Comparison of ENCODE assay signal across 11 mouse cellular contexts in genomic region chr12:81028291-81028920, GRCm38 (mm10). TPM values are rescaled to one million over a fixed set of nuclear protein-coding genes. Genes with fewer than 3 reads are reported as not detected.
DNase-seq lines count a peak whose midpoint lies in the region; ATAC-seq and TF ChIP-seq lines count a peak whose summit lies in the region.
"Had no signal": no experiment of that assay in that cellular context is flagged by ENCODE, and none has a peak within 500 bp of the region (broad histone marks: within the 10 kb centered on the region; RNA-seq: fewer than 3 reads in every experiment).

No protein-coding gene starts in this region.

- peak overlapping the region; percentile 88 for H3K4me2 ChIP-seq in stomach, embryonic 14.5 days (replicated peaks; ENCODE audit: low read depth, low read length)
- no peak overlapping the region for H3K4me2 ChIP-seq in stomach, postnatal 0 days (replicated peaks; ENCODE audit: low read depth)
- H3K4me2 ChIP-seq in hindbrain, embryonic 14.5 days (replicated peaks), result peak overlapping the region; percentile 96
- H3K4me2 ChIP-seq in liver, embryonic 16.5 days (ENCODE audit: low read depth, low read length), result peak overlapping the region; percentile 3; the same call in 1 of the 2 replicates

- no peak for TF ChIP-seq CTCF in stomach, postnatal 0 days (IDR thresholded peaks at IDR 0.05; ENCODE audit: low read depth)

- DNase-seq in stomach, postnatal 0 days (ENCODE audit: low spot score), result no peak
- no peak for DNase-seq in hindbrain, embryonic 14.5 days (ENCODE audit: low spot score)
- peak; percentile 14 for DNase-seq in yolk sac, embryonic 10.5 days (ENCODE audit: low spot score)
- DNase-seq in right cerebral cortex, postnatal 4 days, result no peak
- no peak for DNase-seq in gastrocnemius, postnatal 25 days
- no peak for DNase-seq in thymus, postnatal 4 days

- peak overlapping the region; percentile 61; the same call in 1 of the 2 replicates for H3K4me3 ChIP-seq in stomach, embryonic 14.5 days (ENCODE audit: low read depth, low read length)
- no peak overlapping the region for H3K4me3 ChIP-seq in stomach, postnatal 0 days (ENCODE audit: low read depth, low read length)
- H3K4me3 ChIP-seq in hindbrain, embryonic 14.5 days (replicated peaks; ENCODE audit: low read length), result peak overlapping the region; percentile 87
- H3K4me3 ChIP-seq in liver, embryonic 16.5 days (ENCODE audit: low read depth, low read length), result peak overlapping the region; percentile 60

- H3K4me1 ChIP-seq in stomach, embryonic 14.5 days (ENCODE audit: control insufficient read depth, insufficient read depth, low read length), result 0 out of 2 replicates have a peak, but pooled peaks cover 4% of the 10 kb centered on the region
- H3K4me1 ChIP-seq in stomach, postnatal 0 days (replicated peaks; ENCODE audit: control insufficient read depth, insufficient read depth), result no peaks in the 10 kb centered on the region
- H3K4me1 ChIP-seq in hindbrain, embryonic 14.5 days (replicated peaks; ENCODE audit: control insufficient read depth, insufficient read depth, low read length), result peaks cover 18% of the 10 kb centered on the region
- no peaks in the 10 kb centered on the region; the same call in 1 of the 2 replicates for H3K4me1 ChIP-seq in liver, embryonic 16.5 days (ENCODE audit: control insufficient read depth, low read depth, low read length)

- 0 out of 2 replicates have a peak, but pooled peaks cover 4% of the 10 kb centered on the region for H3K27me3 ChIP-seq in stomach, embryonic 14.5 days (ENCODE audit: control insufficient read depth, insufficient read depth, low read length)
- no peaks in the 10 kb centered on the region for H3K27me3 ChIP-seq in stomach, postnatal 0 days (ENCODE audit: control insufficient read depth, insufficient read depth, low read length)
- H3K27me3 ChIP-seq in hindbrain, embryonic 14.5 days (ENCODE audit: control insufficient read depth, insufficient read depth, low read length), result no peaks in the 10 kb centered on the region
- H3K27me3 ChIP-seq in liver, embryonic 16.5 days (ENCODE audit: control insufficient read depth, insufficient read depth, low read depth, low read length), result peaks cover 30% of the 10 kb centered on the region
- H3K27me3 ChIP-seq: CH12.LX had no signal

- no peak for ATAC-seq in stomach, embryonic 14.5 days (ENCODE audit: insufficient number of reproducible peaks, insufficient read depth, low FRiP score, low read depth)
- ATAC-seq in stomach, postnatal 0 days (ENCODE audit: low FRiP score, low TSS enrichment), result no peak
- no peak for ATAC-seq in hindbrain, embryonic 14.5 days (ENCODE audit: low FRiP score)
- no peak for ATAC-seq in liver, embryonic 16.5 days (ENCODE audit: low read depth)
- ATAC-seq: lung, postnatal 0 days had no signal

- TF ChIP-seq EP300 in stomach, postnatal 0 days (optimal IDR thresholded peaks at IDR 0.05), result no peak

- no peak overlapping the region for H3K27ac ChIP-seq in stomach, embryonic 14.5 days (ENCODE audit: low read length)
- no peak overlapping the region for H3K27ac ChIP-seq in stomach, postnatal 0 days (replicated peaks)
- H3K27ac ChIP-seq in hindbrain, embryonic 14.5 days, result no peak overlapping the region
- no peak overlapping the region for H3K27ac ChIP-seq in liver, embryonic 16.5 days (ENCODE audit: low read length)
- H3K27ac ChIP-seq: kidney, embryonic 15.5 days had no signal

- no peak overlapping the region; the same call in 1 of the 2 replicates for H3K9ac ChIP-seq in stomach, embryonic 14.5 days (replicated peaks; ENCODE audit: low read depth, low read length)
- H3K9ac ChIP-seq in stomach, postnatal 0 days (ENCODE audit: low read length), result no peak overlapping the region
- H3K9ac ChIP-seq in hindbrain, embryonic 14.5 days, result peak overlapping the region; percentile 81
- no peak overlapping the region for H3K9ac ChIP-seq in liver, embryonic 16.5 days (ENCODE audit: low read depth, low read length)
- H3K9ac ChIP-seq: kidney, embryonic 15.5 days had no signal

- WGBS in stomach, embryonic 14.5 days, result 21% methylated on average over 16 of the region's 16 CpGs
- 18% methylated on average over 16 of the region's 16 CpGs for whole genome bisulfite sequencing in stomach, postnatal 0 days
- WGBS in hindbrain, embryonic 14.5 days, result 37% methylated on average over 16 of the region's 16 CpGs
- 31% methylated on average over 16 of the region's 16 CpGs for WGBS in liver, embryonic 16.5 days (ENCODE audit: insufficient replicate concordance)

- no peaks in the 10 kb centered on the region for H3K9me3 ChIP-seq in stomach, embryonic 14.5 days (ENCODE audit: control insufficient read depth, low read depth, low read length)
- H3K9me3 ChIP-seq in stomach, postnatal 0 days (ENCODE audit: control insufficient read depth, low read length), result no peaks in the 10 kb centered on the region
- H3K9me3 ChIP-seq in hindbrain, embryonic 14.5 days (ENCODE audit: control insufficient read depth, low read length), result no peaks in the 10 kb centered on the region
- H3K9me3 ChIP-seq in liver, embryonic 16.5 days (replicated peaks; ENCODE audit: control insufficient read depth, low read length), result no peaks in the 10 kb centered on the region
- H3K9me3 ChIP-seq: kidney, embryonic 15.5 days had no signal

- no peaks in the 10 kb centered on the region for H3K36me3 ChIP-seq in stomach, embryonic 14.5 days (ENCODE audit: control insufficient read depth, insufficient read depth, low read length)
- H3K36me3 ChIP-seq in stomach, postnatal 0 days (ENCODE audit: control insufficient read depth, insufficient read depth, low read length), result no peaks in the 10 kb centered on the region
- H3K36me3 ChIP-seq in hindbrain, embryonic 14.5 days (replicated peaks; ENCODE audit: control insufficient read depth, insufficient read depth), result no peaks in the 10 kb centered on the region
- H3K36me3 ChIP-seq in liver, embryonic 16.5 days (ENCODE audit: control insufficient read depth, insufficient read depth), result no peaks in the 10 kb centered on the region
- H3K36me3 ChIP-seq: kidney, embryonic 15.5 days had no signal

RNA-seq across cellular contexts. Expression of gene Smoc1, which starts 1.8 kb away (rescaled TPM):
- 4.7 and 5.3 TPM in 2 replicates for polyA plus RNA-seq in stomach, embryonic 14.5 days (2014; fragmentation: Nextera tagmentation; extraction: Ambion mirVana)
- 0.65 and 1.0 TPM in 2 replicates for polyA plus RNA-seq in stomach, postnatal 0 days (2015; fragmentation: Nextera tagmentation; extraction: Ambion mirVana)
- 23.8 and 25.8 TPM in 2 replicates for polyA plus RNA-seq in hindbrain, embryonic 14.5 days (2014; fragmentation: Nextera tagmentation; extraction: Ambion mirVana)
- 14.2 and 15.9 TPM in 2 replicates for polyA plus RNA-seq in liver, embryonic 16.5 days (2015; fragmentation: Nextera tagmentation; extraction: Ambion mirVana)
- 1 to 10 TPM in 1 of 2 experiments, under 1 TPM in 1; 0.38 to 5.1 TPM for total RNA-seq in gastrocnemius, postnatal 25 days (2021)

RNA-seq across cellular contexts. Expression of gene Slc10a1, which starts 59.9 kb away (rescaled TPM):
- polyA plus RNA-seq in stomach, embryonic 14.5 days (2014; fragmentation: Nextera tagmentation; extraction: Ambion mirVana), result 1.1 and 1.3 TPM in 2 replicates
- 0.58 and 1.1 TPM in 2 replicates for polyA plus RNA-seq in stomach, postnatal 0 days (2015; fragmentation: Nextera tagmentation; extraction: Ambion mirVana)
- polyA plus RNA-seq in hindbrain, embryonic 14.5 days (2014; fragmentation: Nextera tagmentation; extraction: Ambion mirVana), result 0.20 and 0.55 TPM in 2 replicates
- polyA plus RNA-seq in liver, embryonic 16.5 days (2015; fragmentation: Nextera tagmentation; extraction: Ambion mirVana), result 27.0 and 39.5 TPM in 2 replicates
- not detected for total RNA-seq in gastrocnemius, postnatal 25 days (2021)

Comparison
In these comparisons a context has a peak if more than half of its experiments do, and no peak if none do; other contexts are left out.
1. RNA of gene Slc10a1, which starts 59.9 kb away (polyA plus RNA-seq): 27.0 to 39.5 TPM in liver, embryonic 16.5 days; 1.1 to 1.3 TPM in stomach, embryonic 14.5 days, 0.58 to 1.1 TPM in stomach, postnatal 0 days and 0.20 to 0.55 TPM in hindbrain, embryonic 14.5 days; every median in the first group is over 10 times any median in the second.